Mouse (Mus musculus): ENCODE data around the gene Hnrnph3.

The Hnrnph3 gene

GRCm38 (mm10) chr10:63032956-63033355 is 8.9 kb upstream of the Hnrnph3 start:
- DNase-seq (ENCODE audit: inconsistent age in 2 of 2, low spot score in 1 of 2) = no peak

- no peak for DNase-seq (ENCODE audit: inconsistent age in 2 of 2, low spot score in 1 of 2)
Observed at GRCm38 (mm10) chr10:63032267-63032666, 8.2 kb upstream of the Hnrnph3 start.

- peak in 1 of 2 experiments; percentile 18 for DNase-seq (ENCODE audit: inconsistent age in 2 of 2, low spot score in 1 of 2)
Observed at GRCm38 (mm10) chr10:63028396-63028795, 4.4 kb upstream of the Hnrnph3 start.

- DNase-seq (ENCODE audit: inconsistent age in 2 of 2, low spot score in 1 of 2) = peak; percentile 65 to 85
Observed at GRCm38 (mm10) chr10:63027376-63028161, 3.6 kb upstream of the Hnrnph3 start.

- no peak for DNase-seq (ENCODE audit: inconsistent age in 2 of 2, low spot score in 1 of 2)
Observed at GRCm38 (mm10) chr10:63026795-63027160, 2.8 kb upstream of the Hnrnph3 start.

- DNase-seq (ENCODE audit: inconsistent age in 2 of 2, low spot score in 1 of 2) = peak in 1 of 2 experiments; percentile 65
Observed at GRCm38 (mm10) chr10:63026156-63026794, 2.3 kb upstream of the Hnrnph3 start.

- peak; percentile 29 to 61 for DNase-seq (ENCODE audit: inconsistent age in 2 of 2, low spot score in 1 of 2)
Observed at GRCm38 (mm10) chr10:63025491-63026011, 1.5 kb upstream of the Hnrnph3 start.

GRCm38 (mm10) chr10:63025016-63025415 is 999 bp upstream of the Hnrnph3 start:
- no peak for DNase-seq (ENCODE audit: inconsistent age in 2 of 2, low spot score in 1 of 2)

- DNase-seq (ENCODE audit: inconsistent age in 2 of 2, low spot score in 1 of 2) = peak in 1 of 2 experiments; percentile 78
Observed at GRCm38 (mm10) chr10:63024580-63024910, 528 bp upstream of the Hnrnph3 start.

- peak; percentile 81 to 94 for DNase-seq (ENCODE audit: inconsistent age in 2 of 2, low spot score in 1 of 2)
Observed at GRCm38 (mm10) chr10:63023121-63023748, 782 bp downstream of the Hnrnph3 start.

GRCm38 (mm10) chr10:63022541-63023120 is 1.4 kb downstream of the Hnrnph3 start:
- no peak for DNase-seq (ENCODE audit: inconsistent age in 2 of 2, low spot score in 1 of 2)

GRCm38 (mm10) chr10:63021702-63022101 is 2.3 kb downstream of the Hnrnph3 start:
- DNase-seq (ENCODE audit: inconsistent age in 2 of 2, low spot score in 1 of 2) = peak in 1 of 2 experiments; percentile 50

GRCm38 (mm10) chr10:63019304-63019703 is 4.7 kb downstream of the Hnrnph3 start:
- no peak for DNase-seq (ENCODE audit: inconsistent age in 2 of 2, low spot score in 1 of 2)

- DNase-seq (ENCODE audit: inconsistent age in 2 of 2, low spot score in 1 of 2) = peak in 1 of 2 experiments; percentile 17
Observed at GRCm38 (mm10) chr10:63014168-63014567, 9.8 kb downstream of the Hnrnph3 start.

- no peak for DNase-seq (ENCODE audit: inconsistent age in 2 of 2, low spot score in 1 of 2)
Observed at GRCm38 (mm10) chr10:63013476-63013875, 10.5 kb downstream of the Hnrnph3 start.

- DNase-seq (ENCODE audit: inconsistent age in 2 of 2, low spot score in 1 of 2) = no peak
Observed at GRCm38 (mm10) chr10:63011556-63011955, 12.5 kb downstream of the Hnrnph3 start.

GRCm38 (mm10) chr10:63010268-63010667 is 13.7 kb downstream of the Hnrnph3 start:
- DNase-seq (ENCODE audit: inconsistent age in 2 of 2, low spot score in 1 of 2) = no peak

- DNase-seq (ENCODE audit: inconsistent age in 2 of 2, low spot score in 1 of 2) = peak in 1 of 2 experiments; percentile 51
Observed at GRCm38 (mm10) chr10:63008193-63008592, 15.8 kb downstream of the Hnrnph3 start.

GRCm38 (mm10) chr10:63004556-63004955 is 19.5 kb downstream of the Hnrnph3 start:
- DNase-seq (ENCODE audit: inconsistent age in 2 of 2, low spot score in 1 of 2) = no peak

GRCm38 (mm10) chr10:63003252-63003651 is 20.8 kb downstream of the Hnrnph3 start:
- DNase-seq (ENCODE audit: inconsistent age in 2 of 2, low spot score in 1 of 2) = no peak

GRCm38 (mm10) chr10:63000584-63000983 is 23.4 kb downstream of the Hnrnph3 start:
- no peak for DNase-seq (ENCODE audit: inconsistent age in 2 of 2, low spot score in 1 of 2)

All from adrenal gland, adult (tissue).